Mouse (Mus musculus): ENCODE data around the gene Usp24. TPM values are rescaled to one million over a fixed set of nuclear protein-coding genes. Genes with fewer than 3 reads are reported as not detected.
A peak's percentile ranks its signal among the peaks of the same experiment; 100 is the strongest.

The Usp24 gene
- polyA plus RNA-seq, 1 experiment from 2014 or later, result 8.9 TPM

DNA sequence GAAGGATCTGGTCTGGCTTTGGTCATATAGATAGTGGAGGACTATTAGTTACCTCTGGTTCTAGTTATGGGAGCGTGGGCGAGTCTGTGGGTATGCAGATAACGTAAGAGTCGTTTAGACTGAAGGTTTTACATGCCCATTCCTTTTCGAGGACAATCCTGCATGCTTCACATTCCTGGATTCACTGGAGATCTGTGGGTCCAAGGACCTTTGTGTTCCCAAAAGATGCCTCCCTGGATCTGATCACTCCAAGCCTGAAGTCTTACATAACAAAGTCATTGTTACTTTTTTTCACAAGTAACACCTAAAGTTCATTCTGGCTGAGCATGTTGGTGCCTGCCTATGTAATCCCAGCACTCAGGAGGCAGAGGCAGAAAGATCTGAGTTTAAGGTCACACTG, 65.1 kb downstream of the Usp24 start:
- no peaks in the 10 kb centered on the region for H3K4me1 ChIP-seq
- no peak overlapping the region for H3K9ac ChIP-seq (replicated peaks)
- H3K27me3 ChIP-seq, result no peaks in the 10 kb centered on the region
- no peaks in the 10 kb centered on the region for H3K9me3 ChIP-seq
- no peak overlapping the region for H3K4me3 ChIP-seq
- H3K36me3 ChIP-seq, result peaks cover 71% of the 10 kb centered on the region
- H3K4me2 ChIP-seq (replicated peaks), result no peak overlapping the region
- no peak for ATAC-seq (replicated peaks)
- no peak overlapping the region for H3K27ac ChIP-seq (replicated peaks)
- 94% methylated on average over 5 of the region's 5 CpGs for WGBS

DNA sequence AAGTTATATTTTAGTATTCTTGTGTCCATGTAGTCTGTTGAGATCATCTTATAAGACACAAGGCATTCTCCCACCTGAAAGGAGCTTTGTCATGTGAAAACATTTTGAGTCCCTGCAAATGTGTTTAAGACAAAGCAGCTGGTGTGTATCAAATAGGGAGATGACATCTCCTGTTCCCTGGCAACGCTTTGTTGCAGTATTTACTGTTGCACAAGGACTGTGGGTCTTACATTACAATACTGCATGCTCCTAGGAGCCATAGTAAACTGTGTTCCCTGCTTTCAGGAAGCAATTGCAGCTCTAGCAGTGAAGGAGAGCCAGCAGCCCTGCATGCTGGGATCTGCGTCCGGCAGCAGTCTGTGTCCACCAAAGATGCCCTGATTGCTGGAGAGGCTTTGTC, 73.9 kb downstream of the Usp24 start:
- Histone ChIP-seq H3K4me1 (no peaks in the 10 kb centered on the region), H3K36me3 (peaks cover 67% of the 10 kb centered on the region), H3K9ac (replicated peaks) (no peak overlapping the region), H3K27ac (replicated peaks) (peak overlapping the region; percentile 38; the same call in 1 of the 2 replicates), H3K27me3 (no peaks in the 10 kb centered on the region), H3K4me3 (no peak overlapping the region), H3K9me3 (no peaks in the 10 kb centered on the region), H3K4me2 (replicated peaks) (no peak overlapping the region)
- ATAC-seq (replicated peaks), result no peak
- 83% methylated on average over 3 of the region's 3 CpGs for WGBS

DNA sequence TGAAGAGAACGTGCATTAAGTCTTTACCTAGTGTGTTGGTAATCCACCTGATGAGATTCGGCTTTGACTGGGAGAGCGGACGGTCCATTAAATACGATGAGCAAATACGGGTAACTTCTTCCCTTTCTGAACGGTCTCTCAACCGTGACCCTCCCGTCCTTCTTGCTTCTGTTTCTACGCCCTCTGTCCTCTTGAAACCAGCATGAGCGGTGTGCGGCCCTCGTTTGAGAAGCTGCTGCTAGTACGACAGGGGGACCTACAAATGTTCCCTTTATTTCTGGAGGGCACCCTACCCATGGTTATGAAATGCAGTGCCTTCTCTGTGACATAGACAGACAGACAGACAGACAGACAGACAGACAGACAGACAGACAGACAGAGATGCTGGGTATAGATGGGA, 93.6 kb downstream of the Usp24 start:
- Histone ChIP-seq H3K36me3 (peaks cover 81% of the 10 kb centered on the region), H3K27ac (replicated peaks) (no peak overlapping the region), H3K4me3 (no peak overlapping the region), H3K4me1 (no peaks in the 10 kb centered on the region), H3K9me3 (no peaks in the 10 kb centered on the region), H3K9ac (replicated peaks) (no peak overlapping the region), H3K4me2 (replicated peaks) (no peak overlapping the region), H3K27me3 (no peaks in the 10 kb centered on the region)
- 90% methylated on average over 14 of the region's 14 CpGs for WGBS
- ATAC-seq (replicated peaks), result no peak

DNA sequence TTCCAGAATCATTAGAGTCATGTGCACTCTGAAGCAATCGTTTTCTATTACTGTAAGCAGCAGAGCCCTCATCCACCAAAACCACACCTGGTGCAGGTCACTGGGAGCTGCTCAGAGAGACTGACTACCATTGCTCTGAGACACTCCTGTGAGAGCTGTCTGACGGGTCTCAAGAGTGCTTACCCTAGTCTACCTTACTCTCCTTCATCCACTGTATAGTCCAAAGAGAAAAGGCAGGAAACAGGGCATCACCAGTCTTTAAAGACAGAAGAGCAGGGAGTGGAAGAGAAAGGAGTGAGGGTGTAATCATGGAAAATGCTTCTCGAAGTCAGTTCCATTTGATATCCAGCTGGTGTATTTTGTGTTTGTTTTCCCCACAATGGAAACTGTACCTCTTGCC, 103.2 kb downstream of the Usp24 start:
- no peak overlapping the region for H3K9ac ChIP-seq (replicated peaks)

DNA sequence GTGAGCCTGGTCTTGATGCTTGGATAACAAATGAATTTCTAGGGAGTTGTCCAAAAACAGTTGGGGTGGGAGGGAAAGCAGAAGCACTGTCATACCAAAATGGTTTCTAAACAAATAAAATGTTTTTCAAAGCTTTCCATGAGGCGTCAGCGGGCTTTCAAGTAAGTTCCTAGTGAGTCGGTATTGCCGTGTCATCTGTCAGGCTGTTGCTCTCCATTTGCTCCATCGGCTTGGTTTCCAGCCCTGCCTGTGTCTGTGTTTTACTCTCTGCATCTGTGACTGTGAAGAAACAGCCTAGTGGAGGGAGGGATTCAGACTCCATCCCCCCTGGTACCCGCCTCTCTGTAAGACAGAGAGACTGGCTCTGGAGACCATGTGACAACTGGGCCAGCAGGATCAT, 103.8 kb downstream of the Usp24 start:
- WGBS, result 85% methylated on average over 6 of the region's 6 CpGs
- H3K9me3 ChIP-seq, result no peaks in the 10 kb centered on the region
- H3K4me3 ChIP-seq, result no peak overlapping the region
- no peak for ATAC-seq (replicated peaks)
- no peak overlapping the region for H3K9ac ChIP-seq (replicated peaks)
- H3K36me3 ChIP-seq, result peaks cover 62% of the 10 kb centered on the region
- H3K27me3 ChIP-seq, result no peaks in the 10 kb centered on the region
- H3K4me2 ChIP-seq (replicated peaks), result no peak overlapping the region
- no peaks in the 10 kb centered on the region for H3K4me1 ChIP-seq
- no peak overlapping the region for H3K27ac ChIP-seq (replicated peaks)

More for the DNA sequence above, 103.2 kb downstream of the Usp24 start:
- H3K27me3 ChIP-seq, result no peaks in the 10 kb centered on the region
- no peaks in the 10 kb centered on the region for H3K9me3 ChIP-seq
- H3K4me1 ChIP-seq, result no peaks in the 10 kb centered on the region
- 76% methylated on average over 3 of the region's 3 CpGs for WGBS
- no peak for ATAC-seq (replicated peaks)
- no peak overlapping the region for H3K4me2 ChIP-seq (replicated peaks)
- no peak overlapping the region for H3K4me3 ChIP-seq
- H3K36me3 ChIP-seq, result peaks cover 59% of the 10 kb centered on the region
- H3K27ac ChIP-seq (replicated peaks), result no peak overlapping the region

DNA sequence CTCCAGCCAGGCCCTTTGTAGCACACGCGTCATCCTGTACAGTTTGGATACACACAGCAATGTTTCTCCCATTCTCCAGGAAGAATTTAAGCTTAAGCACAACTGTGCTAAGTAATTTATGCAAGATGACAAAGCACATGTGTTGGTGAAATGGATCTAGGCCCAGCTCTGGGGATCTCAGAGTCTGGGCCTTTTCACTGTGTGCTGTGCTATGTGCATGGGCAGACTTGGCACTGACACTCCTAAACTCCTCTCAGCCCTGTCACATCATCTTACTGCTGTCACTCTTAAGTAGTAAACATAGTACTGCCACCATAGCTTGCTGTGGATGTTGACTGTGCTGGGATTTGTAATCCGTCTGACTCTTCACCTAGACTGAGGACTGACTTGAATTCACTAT, 106.6 kb downstream of the Usp24 start:
- no peaks in the 10 kb centered on the region for H3K27me3 ChIP-seq
- no peak overlapping the region for H3K4me3 ChIP-seq
- H3K9me3 ChIP-seq, result no peaks in the 10 kb centered on the region
- H3K9ac ChIP-seq (replicated peaks), result no peak overlapping the region
- no peaks in the 10 kb centered on the region for H3K4me1 ChIP-seq
- ATAC-seq (replicated peaks), result no peak
- no peak overlapping the region for H3K27ac ChIP-seq (replicated peaks)
- no peak overlapping the region for H3K4me2 ChIP-seq (replicated peaks)
- peaks cover 59% of the 10 kb centered on the region for H3K36me3 ChIP-seq
- WGBS, result 96% methylated on average over 3 of the region's 3 CpGs

DNA sequence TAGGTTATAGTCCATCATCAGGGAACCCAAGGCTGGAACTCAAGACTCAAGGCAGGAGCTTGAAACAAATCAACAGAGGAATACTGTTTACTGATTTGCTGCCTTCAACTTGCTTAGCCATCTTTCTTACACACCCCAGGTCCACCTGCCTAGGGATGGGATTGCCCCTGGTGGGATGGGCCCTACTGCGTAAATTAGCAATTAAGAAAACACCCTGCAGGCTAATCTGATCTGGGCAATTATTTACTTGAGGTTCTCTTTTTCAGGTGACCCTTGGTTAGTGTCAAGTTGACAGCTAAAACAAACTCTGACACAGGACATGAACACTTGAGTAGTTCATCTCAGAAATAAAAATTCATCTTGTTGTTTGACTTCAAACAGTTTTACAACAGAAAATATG, 108.5 kb downstream of the Usp24 start:
- H3K36me3 ChIP-seq, result peaks cover 57% of the 10 kb centered on the region
- H3K4me3 ChIP-seq, result no peak overlapping the region
- H3K4me2 ChIP-seq (replicated peaks), result no peak overlapping the region
- no peaks in the 10 kb centered on the region for H3K4me1 ChIP-seq
- no peak overlapping the region for H3K27ac ChIP-seq (replicated peaks)
- no peak overlapping the region for H3K9ac ChIP-seq (replicated peaks)
- WGBS, result 81% methylated on average over 1 of the region's 1 CpGs
- H3K9me3 ChIP-seq, result no peaks in the 10 kb centered on the region
- ATAC-seq (replicated peaks), result no peak
- no peaks in the 10 kb centered on the region for H3K27me3 ChIP-seq

DNA sequence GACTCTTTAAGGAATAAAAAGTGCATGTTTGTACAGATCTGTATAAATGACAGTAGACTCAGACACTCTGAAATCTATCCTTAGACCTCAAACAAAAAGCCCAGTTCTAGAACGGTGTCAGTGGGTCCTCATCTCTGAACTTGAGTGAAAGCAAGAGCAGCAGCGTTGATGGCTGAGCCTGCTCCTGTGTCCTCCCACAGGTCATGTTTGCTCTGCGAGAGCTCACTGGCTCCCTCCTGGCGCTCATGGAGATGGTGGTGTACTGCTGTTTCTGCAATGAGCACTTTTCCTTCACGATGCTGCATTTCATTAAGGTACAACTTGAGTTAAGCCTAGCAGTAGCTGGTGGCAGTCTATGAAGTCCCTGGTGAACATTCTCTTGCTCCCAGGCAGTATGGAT, 110.3 kb downstream of the Usp24 start:
- Histone ChIP-seq H3K36me3 (peaks cover 63% of the 10 kb centered on the region), H3K4me1 (no peaks in the 10 kb centered on the region), H3K4me2 (replicated peaks) (no peak overlapping the region), H3K9ac (replicated peaks) (no peak overlapping the region), H3K27me3 (no peaks in the 10 kb centered on the region), H3K27ac (replicated peaks) (no peak overlapping the region), H3K4me3 (no peak overlapping the region), H3K9me3 (no peaks in the 10 kb centered on the region)
- WGBS, result 70% methylated on average over 5 of the region's 5 CpGs
- no peak for ATAC-seq (replicated peaks)

DNA sequence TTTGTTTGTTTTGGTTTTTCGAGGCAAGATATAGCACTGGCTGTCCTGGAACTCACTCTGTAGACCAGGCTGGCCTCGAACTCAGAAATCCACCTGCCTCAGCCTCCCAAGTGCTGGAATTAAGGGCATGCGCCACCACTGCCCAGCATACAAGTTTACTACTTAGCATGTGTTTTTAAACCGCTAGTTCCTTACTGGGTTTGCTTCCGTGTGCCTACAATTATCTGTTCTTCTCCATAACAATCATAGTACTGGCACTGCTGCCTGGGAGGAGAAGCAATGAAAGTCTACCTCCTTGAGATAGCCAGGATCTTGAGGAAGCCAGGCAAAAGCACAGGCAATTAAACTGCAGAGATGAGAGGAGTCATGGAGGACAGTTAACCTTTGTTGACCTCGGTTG, 112.6 kb downstream of the Usp24 start:
- Histone ChIP-seq H3K4me2 (replicated peaks) (no peak overlapping the region), H3K27me3 (no peaks in the 10 kb centered on the region), H3K36me3 (peaks cover 70% of the 10 kb centered on the region), H3K4me1 (no peaks in the 10 kb centered on the region), H3K9ac (replicated peaks) (no peak overlapping the region), H3K9me3 (no peaks in the 10 kb centered on the region), H3K27ac (replicated peaks) (no peak overlapping the region), H3K4me3 (no peak overlapping the region)
- 95% methylated on average over 6 of the region's 6 CpGs for WGBS
- ATAC-seq (replicated peaks), result no peak

DNA sequence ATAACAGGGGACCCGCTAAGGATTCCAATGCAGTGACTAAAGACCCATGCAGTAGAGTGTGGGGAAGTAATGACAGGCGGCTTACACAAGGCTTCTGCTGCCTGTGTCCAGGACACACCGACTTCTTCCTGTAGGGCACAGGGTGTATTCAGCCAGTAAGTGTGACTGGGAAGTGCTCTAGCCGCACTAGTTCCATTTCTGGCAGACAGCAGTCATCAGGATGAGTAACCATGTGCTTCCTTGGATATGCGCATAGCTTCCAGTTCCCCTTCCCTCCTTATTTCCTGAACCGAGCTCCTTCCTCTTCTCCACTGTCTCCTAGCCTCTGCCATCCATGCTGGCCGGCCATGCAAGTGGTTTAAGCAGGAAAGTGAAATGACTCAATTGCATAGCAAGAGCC, 113.1 kb downstream of the Usp24 start:
- ATAC-seq (replicated peaks), result no peak
- 89% methylated on average over 7 of the region's 7 CpGs for WGBS
- H3K27me3 ChIP-seq, result no peaks in the 10 kb centered on the region
- no peaks in the 10 kb centered on the region for H3K9me3 ChIP-seq
- peaks cover 73% of the 10 kb centered on the region for H3K36me3 ChIP-seq
- no peak overlapping the region for H3K4me3 ChIP-seq
- H3K27ac ChIP-seq (replicated peaks), result no peak overlapping the region
- H3K4me1 ChIP-seq, result no peaks in the 10 kb centered on the region
- no peak overlapping the region for H3K4me2 ChIP-seq (replicated peaks)
- no peak overlapping the region for H3K9ac ChIP-seq (replicated peaks)

DNA sequence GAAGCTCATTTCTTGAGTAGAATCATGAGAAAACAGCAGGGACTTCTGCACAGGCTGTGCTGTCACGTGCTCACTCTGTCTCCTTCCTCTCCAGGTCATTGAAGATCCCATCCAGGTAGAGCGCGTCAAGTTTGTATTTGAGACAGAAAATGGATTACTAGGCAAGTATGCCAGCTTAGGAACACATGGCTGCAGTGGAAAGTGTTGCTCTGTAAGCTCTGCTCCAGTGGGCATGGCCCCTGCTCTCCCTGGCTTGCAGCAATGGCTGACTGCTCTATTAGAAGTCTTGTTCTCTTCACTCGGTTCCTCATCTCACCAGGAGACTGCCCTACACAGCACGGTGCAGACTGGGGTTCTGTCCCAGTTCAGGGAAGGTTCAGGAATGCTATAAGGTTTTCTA, 114.4 kb downstream of the Usp24 start:
- ATAC-seq (replicated peaks), result no peak
- WGBS, result 92% methylated on average over 5 of the region's 5 CpGs
- Histone ChIP-seq H3K4me1 (no peaks in the 10 kb centered on the region), H3K36me3 (peaks cover 71% of the 10 kb centered on the region), H3K9me3 (no peaks in the 10 kb centered on the region), H3K9ac (replicated peaks) (no peak overlapping the region), H3K27me3 (no peaks in the 10 kb centered on the region), H3K4me2 (replicated peaks) (no peak overlapping the region), H3K4me3 (no peak overlapping the region), H3K27ac (replicated peaks) (no peak overlapping the region)

DNA sequence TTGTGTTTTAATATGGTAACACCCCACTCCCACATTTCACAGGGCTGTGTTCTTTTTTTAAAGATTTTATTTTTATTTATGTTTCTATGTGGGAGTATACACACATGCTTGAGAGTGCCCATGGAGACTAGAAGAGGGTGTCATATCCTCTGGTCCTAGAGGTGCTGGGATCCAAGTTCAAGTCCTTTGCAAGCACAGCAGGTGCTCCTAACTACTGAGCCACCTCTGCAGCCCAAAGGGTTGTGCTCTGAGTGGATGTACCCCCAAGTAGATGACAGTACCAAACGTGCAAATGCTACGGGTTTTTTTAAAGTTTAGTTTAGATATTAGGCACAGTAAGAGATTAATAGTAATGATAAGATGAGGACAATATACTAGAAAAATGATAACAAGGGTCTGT, 119.4 kb downstream of the Usp24 start:
- Histone ChIP-seq H3K4me3 (no peak overlapping the region), H3K27ac (replicated peaks) (no peak overlapping the region), H3K9ac (replicated peaks) (no peak overlapping the region), H3K4me2 (replicated peaks) (no peak overlapping the region), H3K27me3 (no peaks in the 10 kb centered on the region), H3K9me3 (no peaks in the 10 kb centered on the region), H3K4me1 (no peaks in the 10 kb centered on the region), H3K36me3 (peaks cover 77% of the 10 kb centered on the region)
- no peak for ATAC-seq (replicated peaks)
- WGBS, result 94% methylated on average over 2 of the region's 2 CpGs

DNA sequence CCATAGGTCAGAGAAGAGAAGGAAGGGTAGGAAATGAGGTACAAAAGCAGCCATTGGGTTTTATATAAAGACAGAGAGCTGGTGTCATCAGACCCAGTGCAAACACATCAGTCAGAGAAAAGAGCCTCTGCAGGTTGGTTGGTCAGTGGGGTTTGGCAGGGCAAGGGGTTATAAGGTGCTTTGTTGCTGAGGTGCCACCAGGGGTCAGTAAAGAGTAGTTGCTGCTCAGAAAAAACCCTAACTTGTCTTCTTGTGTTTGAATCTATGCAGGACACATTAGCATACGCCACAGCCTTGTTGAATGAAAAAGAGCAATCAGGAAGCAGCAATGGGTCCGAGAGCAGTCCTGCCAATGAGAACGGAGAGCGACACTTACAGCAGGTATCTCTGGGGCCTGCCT, 120.5 kb downstream of the Usp24 start:
- H3K4me3 ChIP-seq, result no peak overlapping the region
- H3K36me3 ChIP-seq, result peaks cover 75% of the 10 kb centered on the region
- no peaks in the 10 kb centered on the region for H3K4me1 ChIP-seq
- no peak overlapping the region for H3K27ac ChIP-seq (replicated peaks)
- no peak overlapping the region for H3K4me2 ChIP-seq (replicated peaks)
- H3K9me3 ChIP-seq, result no peaks in the 10 kb centered on the region
- H3K27me3 ChIP-seq, result no peaks in the 10 kb centered on the region
- WGBS, result 49% methylated on average over 4 of the region's 4 CpGs
- ATAC-seq (replicated peaks), result no peak
- no peak overlapping the region for H3K9ac ChIP-seq (replicated peaks)
